Mouse (Mus musculus) heart, adult 2 months (tissue): ENCODE results near the gene Fzr1. TPM values are rescaled to one million over a fixed set of nuclear protein-coding genes. Genes with fewer than 3 reads are reported as not detected.

Source experiments
- DNase-seq, 2 experiments: peaks; one replicate each; pipeline ENCODE4 v3.0.0; 2021
- H3K27ac ChIP-seq: fragments of 200-600 bp; 2 replicates; pipeline ENCODE4 v1.8.1; 2022
- H3K27me3 ChIP-seq: fragments of 200-500 bp; 2 replicates; pipeline ENCODE4 v1.6.1; 2012; ENCODE audit warnings: mild to moderate bottlenecking, low read length, inconsistent platforms, mixed read lengths; ENCODE audit not compliant: control insufficient read depth, insufficient read depth
- H3K36me3 ChIP-seq: fragments of 200-500 bp; 2 replicates; pipeline ENCODE4 v1.6.1; 2012; ENCODE audit warnings: low read length, inconsistent platforms; ENCODE audit not compliant: control insufficient read depth, insufficient read depth
- H3K4me1 ChIP-seq: fragments of 200-500 bp; 2 replicates; pipeline ENCODE4 v1.6.1; 2011; ENCODE audit warnings: low read length; ENCODE audit not compliant: control insufficient read depth, insufficient read depth
- H3K4me3 ChIP-seq: fragments of 200-600 bp; 2 replicates; pipeline ENCODE4 v1.8.1; 2022
- H3K79me2 ChIP-seq: fragments of 200-500 bp; replicated peaks from 2 replicates; pipeline ENCODE4 v1.6.1; 2012; ENCODE audit warnings: mild to moderate bottlenecking, inconsistent platforms, low read length, moderate library complexity, mixed read lengths; ENCODE audit not compliant: control insufficient read depth, insufficient read depth
- H3K9ac ChIP-seq: fragments of 200-500 bp; 2 replicates; pipeline ENCODE4 v1.6.1; 2012; ENCODE audit warnings: low read depth, mild to moderate bottlenecking, control low read depth, inconsistent platforms, low read length, mixed read lengths
- CTCF ChIP-seq: fragments of 200-600 bp; IDR thresholded peaks from 2 replicates; pipeline ENCODE4 v1.8.1; 2022; ENCODE audit warnings: antibody characterized with exemption, mild to moderate bottlenecking, moderate library complexity
- EP300 ChIP-seq: fragments of 200-500 bp; IDR thresholded peaks from 2 replicates; pipeline ENCODE4 v1.6.1; 2011; ENCODE audit warnings: low read depth, low read length, control low read depth; ENCODE audit not compliant: insufficient read depth
- POLR2A ChIP-seq: fragments of 200-500 bp; IDR thresholded peaks from 2 replicates; pipeline ENCODE4 v1.6.1; 2011; ENCODE audit warnings: mild to moderate bottlenecking, low read depth, low read length, control low read depth; ENCODE audit not compliant: insufficient read depth
- WGBS: fragments of 180-500 bp; shearing (Covaris S2); methylation state at CpG from one replicate; pipeline ENCODE4 v1.1.7; 2018; 5-methylcytosine and 5-hydroxymethylcytosine counted together
- intact Hi-C: fragments of 180-260 bp; cut with DNase I; formaldehyde crosslinking; loops from one replicate; pipeline ENCODE4 v1.15.1; 2025
- polyA plus RNA-seq: library from polyadenylated mRNA; depleted of rRNA; stranded (reverse); fragments of >200 nt; gene quantifications from 2 replicates; pipeline ENCODE4 v1.2.3, GENCODE M21; 2012
- total RNA-seq, 2 experiments: library from RNA; stranded (reverse); gene quantifications; 2 replicates each; pipeline ENCODE4 v1.2.3; 2021

Gene Fzr1
- total and polyA plus RNA-seq, 3 experiments = 29.9 to 49.3 (median 31.5) TPM

- Histone ChIP-seq H3K27ac (peak within 1 kb of the TSS; percentile 99), H3K27me3 (no peaks in the 10 kb centered on the region), H3K79me2 (no peaks in the 10 kb centered on the region; the same call in 1 of the 2 replicates), H3K9ac (peak within 1 kb of the TSS; percentile 88), H3K36me3 (no peaks in the 10 kb centered on the region; the same call in 1 of the 2 replicates), H3K4me1 (peaks cover 6% of the 10 kb centered on the region), H3K4me3 (peak within 1 kb of the TSS; percentile 79)
- intact Hi-C loops = loop anchor here (1.0 to 2.0 kb wide), 2 partner anchors 21 to 30 kb away; partner anchors contain the start of gene Hmg20b
- DNase-seq = peak; percentile 95 to 100
- WGBS = under 1% methylated on average over 68 of the region's 68 CpGs
- peak; percentile 59 for TF ChIP-seq CTCF
- TF ChIP-seq POLR2A = peak; percentile 72
- 0 out of 2 replicates have a peak, but pooled peaks have one; percentile 26 for TF ChIP-seq EP300
Measured at GRCm38 (mm10) chr10:81320550-81321347, 57.6 kb downstream of the Fzr1 start, which contains the start of gene Cactin. TSS of gene Cactin (plus strand) at chr10:81321103.

GRCm38 (mm10) chr10:81319741-81320549 lies 58.4 kb downstream of the Fzr1 start:
- Histone ChIP-seq H3K27ac (peak overlapping the region; percentile 99), H3K4me1 (peaks cover 6% of the 10 kb centered on the region), H3K36me3 (no peaks in the 10 kb centered on the region; the same call in 1 of the 2 replicates), H3K9ac (peak overlapping the region; percentile 75), H3K79me2 (no peaks in the 10 kb centered on the region; the same call in 1 of the 2 replicates), H3K4me3 (peak overlapping the region; percentile 60), H3K27me3 (no peaks in the 10 kb centered on the region)
- WGBS = 2% methylated on average over 38 of the region's 38 CpGs
- TF ChIP-seq CTCF (no peak), POLR2A (peak; percentile 64; the same call in 1 of the 2 replicates)
- intact Hi-C loops = loop anchor here (1.0 to 2.0 kb wide), 3 partner anchors 21 to 31 kb away; partner anchors contain the start of genes Hmg20b and Pip5k1c
- peak in 1 of 2 experiments; percentile 93 for DNase-seq

- no peaks in the 10 kb centered on the region; the same call in 1 of the 2 replicates for H3K79me2 ChIP-seq
- intact Hi-C loops = loop anchor here (2.0 kb wide), 1 partner anchor 27 kb away; the partner anchor contains the start of gene Pip5k1c
- TF ChIP-seq CTCF (peak; percentile 49), POLR2A (no peak), EP300 (no peak)
- no peaks in the 10 kb centered on the region; the same call in 1 of the 2 replicates for H3K36me3 ChIP-seq
- peak overlapping the region; percentile 75 for H3K9ac ChIP-seq
- peak overlapping the region; percentile 99 for H3K27ac ChIP-seq
- WGBS = 41% methylated on average over 8 of the region's 8 CpGs
- no peaks in the 10 kb centered on the region for H3K27me3 ChIP-seq
- peaks cover 6% of the 10 kb centered on the region for H3K4me1 ChIP-seq
- peak in 1 of 2 experiments; percentile 40 for DNase-seq
- H3K4me3 ChIP-seq = no peak overlapping the region
Measured at GRCm38 (mm10) chr10:81319330-81319699, 59.0 kb downstream of the Fzr1 start.

- DNase-seq = peak in 1 of 2 experiments; percentile 49
- Histone ChIP-seq H3K4me1 (peaks cover 6% of the 10 kb centered on the region), H3K4me3 (no peak overlapping the region), H3K27ac (no peak overlapping the region), H3K79me2 (no peaks in the 10 kb centered on the region; the same call in 1 of the 2 replicates), H3K36me3 (no peaks in the 10 kb centered on the region; the same call in 1 of the 2 replicates), H3K9ac (no peak overlapping the region), H3K27me3 (no peaks in the 10 kb centered on the region)
- TF ChIP-seq CTCF (no peak), EP300 (no peak), POLR2A (no peak)
- intact Hi-C loops = loop anchor here (2.0 kb wide), 1 partner anchor 26 kb away; the partner anchor contains the start of gene Pip5k1c
- WGBS = 68% methylated on average over 13 of the region's 13 CpGs
Measured at GRCm38 (mm10) chr10:81318589-81319329, 59.6 kb downstream of the Fzr1 start.

- no peaks in the 10 kb centered on the region; the same call in 1 of the 2 replicates for H3K36me3 ChIP-seq
- no peaks in the 10 kb centered on the region; the same call in 1 of the 2 replicates for H3K79me2 ChIP-seq
- no peaks in the 10 kb centered on the region for H3K27me3 ChIP-seq
- TF ChIP-seq POLR2A (no peak), CTCF (no peak), EP300 (no peak)
- H3K27ac ChIP-seq = no peak overlapping the region
- 49% methylated on average over 20 of the region's 20 CpGs for WGBS
- H3K4me3 ChIP-seq = no peak overlapping the region
- intact Hi-C loops = no loop called here
- H3K4me1 ChIP-seq = peaks cover 6% of the 10 kb centered on the region
- no peak overlapping the region for H3K9ac ChIP-seq
- DNase-seq = peak in 1 of 2 experiments; percentile 52
Measured at GRCm38 (mm10) chr10:81317273-81317672, 61.0 kb downstream of the Fzr1 start.
